Mouse (Mus musculus) cerebellum, adult 18-20 months (tissue): ENCODE measurements around the gene Gm13212.
"Not testable (repeated sequence)": the region's sequence is repeated elsewhere in the genome, so short reads cannot be mapped to it uniquely, and the experiment has no call there.

ENCODE experiments used
- DNase-seq, 2 experiments: peaks; one replicate each; pipeline ENCODE4 v3.0.0; 2021

The Gm13212 gene

DNA sequence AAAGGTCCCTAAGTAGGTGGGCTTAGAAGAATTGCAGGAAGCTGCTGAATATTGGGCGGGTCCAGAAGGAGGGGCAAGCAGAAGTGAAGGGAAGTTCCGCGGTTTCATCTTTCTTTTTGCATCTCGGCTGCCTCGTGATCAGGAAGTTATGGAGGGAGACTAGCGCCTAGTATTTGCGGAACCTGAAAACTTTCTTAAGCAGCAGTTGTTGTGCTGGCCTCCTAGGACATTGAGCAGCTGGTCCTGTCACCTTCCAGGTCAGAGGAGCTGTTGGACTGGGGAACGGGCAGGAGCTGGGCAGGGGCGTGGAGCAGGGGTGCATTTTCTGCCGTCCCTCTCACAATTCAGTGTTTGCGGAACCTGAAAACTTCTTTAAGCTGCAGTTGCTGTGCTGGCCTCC, at the start of gene Gm13212:
Gene Gm13212, plus strand, starts transcription at position 89 of the 400 bp plus-strand sequence.
- DNase-seq: not testable (repeated sequence)

DNA sequence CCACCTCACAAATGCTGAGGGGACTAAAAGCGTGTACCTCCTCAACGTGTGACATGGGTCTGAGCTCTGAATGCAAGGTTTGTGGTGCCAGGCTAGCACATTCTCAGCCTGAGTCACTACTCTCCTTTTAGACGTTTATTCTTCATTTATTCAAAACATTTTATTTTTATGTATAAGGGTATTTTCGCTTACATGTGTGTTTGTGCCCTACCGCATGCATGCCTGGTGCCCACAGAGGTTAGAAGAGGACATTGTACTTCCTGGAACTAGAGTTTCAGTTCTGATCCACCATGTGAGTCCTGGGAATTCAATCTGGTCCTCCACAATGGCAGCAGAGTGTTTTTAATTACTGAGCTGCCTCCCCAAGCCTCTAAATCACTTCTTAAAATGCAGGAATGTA, 41.1 kb upstream of the Gm13212 start:
- DNase-seq: not testable (repeated sequence)

DNA sequence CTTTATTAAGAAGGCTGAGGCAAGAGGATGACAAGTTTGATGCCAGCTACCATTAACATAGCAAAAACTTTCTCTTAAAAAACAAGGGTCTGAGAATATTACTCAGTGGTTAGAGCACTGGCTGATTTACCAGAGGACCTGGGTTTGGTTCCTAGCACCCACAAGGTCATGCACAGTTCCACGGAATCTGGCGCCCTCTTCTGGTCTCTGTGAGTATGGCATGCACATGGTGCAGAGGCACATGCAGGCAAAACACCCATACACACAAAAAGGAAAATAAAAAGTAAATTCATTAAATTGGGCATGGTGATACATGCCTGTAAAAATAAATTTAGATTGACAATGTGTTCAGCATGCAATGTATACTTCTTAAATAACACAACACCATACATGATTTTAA, 39.9 kb upstream of the Gm13212 start:
- DNase-seq: not testable (repeated sequence)

DNA sequence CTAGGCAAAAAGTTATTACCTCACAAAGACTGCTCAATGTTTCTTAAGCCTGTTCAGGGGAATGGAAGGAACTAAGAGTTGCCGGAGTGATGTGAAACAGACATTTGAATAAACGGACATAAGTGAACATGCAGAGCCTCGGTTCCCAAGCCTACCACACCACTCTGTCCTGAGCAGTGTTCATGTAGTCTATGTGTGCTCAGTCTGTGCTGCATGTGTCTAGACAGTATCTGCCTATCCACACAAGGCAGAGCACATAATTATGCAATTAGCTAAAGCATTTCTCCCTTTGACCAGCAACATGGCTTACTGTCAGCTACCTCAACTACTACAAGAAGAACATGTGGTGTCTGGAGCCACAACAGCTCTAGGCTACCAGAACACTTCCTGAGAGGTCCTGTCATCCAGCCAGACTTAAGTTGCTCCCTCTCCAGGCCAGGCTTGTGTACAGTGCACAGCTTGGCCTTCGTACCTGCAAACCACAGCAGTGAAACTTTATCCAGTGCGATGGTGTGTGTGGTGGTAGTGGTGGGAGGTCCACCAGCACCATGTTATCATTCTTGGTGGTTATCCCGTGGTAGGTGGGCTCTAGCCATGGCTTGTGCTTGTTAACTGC, 39.1 kb upstream of the Gm13212 start:
- not testable (repeated sequence) for DNase-seq

- DNase-seq: not testable (repeated sequence)
Observed at GRCm38 (mm10) chr4:145546477-145546876, 38.5 kb upstream of the Gm13212 start.

DNA sequence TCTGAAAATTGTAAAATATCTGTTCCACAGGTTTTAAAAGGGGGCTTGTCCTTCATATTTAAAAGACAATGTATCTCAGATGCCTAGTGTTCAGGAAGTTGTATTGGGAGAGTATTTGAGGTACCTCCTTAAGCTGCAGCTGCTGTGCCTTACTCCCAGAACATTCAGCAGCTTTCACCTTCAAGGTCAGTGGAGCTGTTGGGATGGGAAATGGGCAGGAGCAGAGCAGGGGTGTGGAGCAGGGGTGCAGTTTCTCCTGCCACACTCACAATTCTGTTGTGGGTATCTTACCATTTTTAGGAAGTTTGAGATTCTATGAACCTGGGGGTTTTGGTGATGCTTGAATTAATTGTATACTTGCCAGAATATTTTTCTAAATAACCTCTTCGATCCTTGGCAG, 28.3 kb upstream of the Gm13212 start:
- DNase-seq: no peak

DNA sequence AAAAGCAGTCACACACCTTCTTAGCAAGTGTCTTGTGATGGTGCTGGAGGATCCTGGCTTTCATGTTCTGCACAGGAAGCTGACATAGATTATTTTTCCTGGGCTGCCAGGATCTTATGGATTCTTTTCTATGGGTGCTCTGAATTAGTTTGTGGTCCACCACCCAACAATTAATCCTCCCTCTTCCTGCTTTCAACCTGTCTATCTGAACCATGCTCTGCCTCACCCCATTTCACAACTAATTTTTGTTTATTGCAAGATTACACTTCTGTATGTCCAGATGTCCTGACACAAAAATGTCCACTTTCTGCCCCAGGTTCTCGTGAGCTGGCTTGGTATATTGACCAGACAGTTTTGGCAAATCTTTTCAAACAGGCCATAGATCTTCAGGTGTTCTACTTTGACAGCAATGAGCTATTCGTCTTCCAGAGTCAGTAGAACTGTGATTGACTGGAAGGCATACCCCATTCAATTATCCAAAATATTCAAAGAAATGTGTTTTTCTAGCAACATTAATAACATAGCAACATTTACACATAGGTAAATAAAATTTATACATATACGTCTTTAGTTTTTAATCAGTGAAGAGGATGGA, 25.4 kb upstream of the Gm13212 start:
- DNase-seq: no peak

- no peak for DNase-seq
Observed at GRCm38 (mm10) chr4:145564111-145564821, 20.7 kb upstream of the Gm13212 start.

DNA sequence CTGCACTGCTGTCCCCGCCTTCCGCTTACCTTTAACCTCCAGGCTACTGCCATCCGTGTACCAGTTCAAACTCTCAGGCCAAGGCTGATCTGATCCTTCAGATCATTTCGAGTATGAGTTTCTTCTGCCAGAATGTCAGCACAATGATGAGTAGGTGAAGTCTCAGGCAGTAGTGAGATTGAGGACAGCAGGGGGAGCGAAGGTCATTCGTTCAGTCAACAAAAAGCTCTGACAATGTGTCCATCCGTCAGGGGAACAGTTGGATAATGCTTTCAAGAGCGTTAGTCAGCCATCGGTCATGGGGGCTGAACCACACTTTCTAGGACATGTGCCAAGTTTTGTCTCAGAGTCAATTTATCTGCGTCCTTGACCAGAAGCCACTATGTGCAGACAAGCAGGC, 14.5 kb upstream of the Gm13212 start:
- not testable (repeated sequence) for DNase-seq

DNA sequence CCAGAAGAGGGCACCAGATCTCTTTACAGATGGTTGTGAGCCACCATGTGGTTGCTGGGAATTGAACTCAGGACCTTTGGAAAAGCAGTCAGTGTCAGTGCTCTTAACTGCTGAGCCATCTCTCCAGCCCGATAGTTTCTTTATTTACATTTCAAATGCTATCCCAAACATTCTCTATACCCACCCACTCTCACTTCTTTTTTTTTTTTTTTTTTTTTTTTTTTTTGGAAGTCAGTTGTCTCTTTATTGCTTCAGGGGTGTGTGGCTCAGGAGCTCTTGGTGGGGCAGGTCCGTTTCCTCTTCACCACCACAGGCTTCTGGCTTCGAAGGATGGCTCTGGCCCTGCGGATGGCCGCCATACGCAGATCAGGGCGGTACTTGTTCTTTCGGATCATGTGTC, 8.3 kb upstream of the Gm13212 start:
- DNase-seq: not testable (repeated sequence)

DNA sequence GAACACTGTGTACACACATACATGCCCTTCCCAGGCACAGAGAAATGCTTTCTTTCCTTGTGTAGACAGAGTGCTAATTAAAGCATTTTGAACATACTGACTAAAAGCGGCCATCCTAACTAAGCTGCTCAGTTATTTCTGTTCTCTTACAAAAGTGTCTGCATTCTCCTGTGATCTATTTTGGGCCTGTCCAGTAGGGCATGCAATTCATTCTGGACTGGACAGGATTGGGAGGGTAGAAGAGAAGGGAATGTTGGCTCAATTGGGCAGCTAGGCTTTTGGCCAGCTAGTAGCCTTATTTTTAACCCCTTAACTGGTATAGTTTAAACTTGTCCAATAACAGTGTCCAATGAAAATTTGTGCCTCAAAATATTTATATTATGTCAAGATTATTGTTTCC, 4.6 kb upstream of the Gm13212 start:
- not testable (repeated sequence) for DNase-seq

GRCm38 (mm10) chr4:145586046-145586445, 1.1 kb downstream of the Gm13212 start:
- not testable (repeated sequence) for DNase-seq

DNA sequence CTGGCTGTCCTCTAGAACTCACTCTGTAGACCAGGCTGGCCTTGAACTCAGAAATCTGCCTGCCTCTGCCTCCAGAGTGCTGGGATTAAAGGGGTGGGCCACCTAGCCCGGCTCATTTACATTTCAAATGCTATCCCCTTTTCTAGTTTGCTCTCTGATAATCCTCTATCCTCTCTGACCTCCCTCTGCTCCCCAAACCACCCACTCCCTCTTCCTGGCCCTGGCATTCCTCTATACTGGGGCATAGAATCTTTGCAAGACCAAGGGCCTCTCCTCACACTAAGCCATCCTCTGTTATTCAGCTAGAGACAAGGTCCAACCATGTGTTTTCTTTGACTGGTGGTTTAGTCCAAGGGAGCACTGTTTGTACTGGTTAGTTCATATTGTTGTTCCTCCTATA, 9.2 kb downstream of the Gm13212 start:
- DNase-seq: not testable (repeated sequence)

DNA sequence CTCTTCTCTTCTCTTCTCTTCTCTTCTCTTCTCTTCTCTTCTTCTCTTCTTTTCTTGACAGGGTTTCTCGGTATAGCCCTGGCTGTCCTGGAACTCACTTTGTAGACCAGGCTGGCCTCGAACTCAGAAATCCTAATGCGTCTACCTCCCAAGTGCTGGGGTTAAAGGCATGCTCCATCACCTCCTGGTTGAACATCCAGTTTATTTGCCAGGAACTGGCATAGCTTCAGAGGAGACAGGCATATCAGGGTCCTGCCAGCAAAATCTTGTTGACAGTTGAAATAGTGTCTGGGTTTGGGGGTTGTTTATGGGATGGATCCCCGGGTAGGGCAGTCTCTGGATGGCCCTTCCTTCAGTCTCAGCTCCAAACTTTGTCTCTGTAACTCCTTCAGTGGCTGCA, 9.8 kb downstream of the Gm13212 start:
- DNase-seq: not testable (repeated sequence)

- DNase-seq: not testable (repeated sequence)
Observed at GRCm38 (mm10) chr4:145640416-145641185, 55.6 kb downstream of the Gm13212 start.

DNA sequence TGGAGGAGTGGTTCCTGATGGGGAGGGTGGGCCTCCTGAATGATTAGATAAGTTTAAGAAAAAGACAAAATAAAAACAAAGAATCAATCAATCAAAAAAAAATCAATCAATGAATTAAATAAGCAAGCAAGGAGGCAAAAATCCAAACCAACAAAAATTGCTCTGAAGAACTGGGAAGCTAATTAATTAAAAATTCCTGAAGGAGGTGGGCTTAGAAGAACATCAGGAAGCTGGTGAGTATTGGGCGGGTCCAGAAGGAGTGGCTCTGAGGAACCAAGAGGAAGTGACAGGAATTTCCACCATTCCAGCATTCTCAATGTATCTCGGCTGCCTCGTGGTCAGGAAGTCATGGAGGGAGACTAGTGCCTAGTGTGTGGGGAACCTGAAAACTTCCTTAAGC, 85.4 kb downstream of the Gm13212 start, which contains the start of gene Zfp980:
Gene Zfp980, plus strand, starts transcription at position 301 of the 400 bp plus-strand sequence.
- DNase-seq: not testable (repeated sequence)

DNA sequence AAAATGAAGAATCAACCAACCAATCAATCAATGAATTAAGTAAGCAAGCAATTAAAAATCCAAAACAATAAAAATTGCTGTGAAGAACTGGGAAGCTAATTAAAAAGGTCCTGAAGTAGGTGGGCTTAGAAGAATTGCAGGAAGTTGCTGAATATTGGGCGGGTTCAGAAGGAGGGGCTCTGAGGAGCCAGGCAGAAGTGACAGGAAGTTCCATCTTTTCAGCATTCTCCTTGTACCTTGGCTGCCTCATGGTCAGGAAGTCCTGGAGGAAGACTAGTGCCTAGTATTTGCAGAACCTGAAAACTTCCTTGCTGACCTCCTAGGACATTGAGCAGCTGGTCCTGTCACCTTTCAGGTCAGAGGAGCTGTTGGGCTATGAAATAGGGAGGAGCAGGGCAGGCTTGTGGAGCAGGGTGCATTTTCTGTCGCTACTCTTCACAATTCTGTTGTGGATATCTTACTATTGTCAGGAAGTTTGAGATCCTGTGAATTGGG, 89.4 kb downstream of the Gm13212 start:
- not testable (repeated sequence) for DNase-seq
